Mouse (Mus musculus): ENCODE results near the gene Tmem131. TPM values are rescaled to one million over a fixed set of nuclear protein-coding genes. Genes with fewer than 3 reads are reported as not detected.
"Not testable (repeated sequence)": the region's sequence is repeated elsewhere in the genome, so short reads cannot be mapped to it uniquely, and the experiment has no call there.

Tmem131 gene
- polyA plus RNA-seq, 1 experiment from 2014 or later = 15.6 TPM

GRCm38 (mm10) chr1:36914455-36915199 is 28.8 kb downstream of the Tmem131 start:
- H3K36me3 ChIP-seq = no peaks in the 10 kb centered on the region
- H3K9me3 ChIP-seq = no peaks in the 10 kb centered on the region
- 0 out of 2 replicates have a peak, but pooled peaks cover under 1% of the 10 kb centered on the region for H3K4me1 ChIP-seq (replicated peaks)
- no peak for ATAC-seq (ENCODE audit: insufficient number of reproducible peaks, insufficient read depth, low FRiP score, low TSS enrichment, low read depth)
- H3K9ac ChIP-seq (replicated peaks) = no peak overlapping the region
- H3K4me2 ChIP-seq = no peak overlapping the region
- 36% methylated on average over 7 of the region's 7 CpGs for WGBS
- no peak overlapping the region for H3K27ac ChIP-seq
- no peak overlapping the region for H3K4me3 ChIP-seq (replicated peaks)
- no peaks in the 10 kb centered on the region for H3K27me3 ChIP-seq

DNA sequence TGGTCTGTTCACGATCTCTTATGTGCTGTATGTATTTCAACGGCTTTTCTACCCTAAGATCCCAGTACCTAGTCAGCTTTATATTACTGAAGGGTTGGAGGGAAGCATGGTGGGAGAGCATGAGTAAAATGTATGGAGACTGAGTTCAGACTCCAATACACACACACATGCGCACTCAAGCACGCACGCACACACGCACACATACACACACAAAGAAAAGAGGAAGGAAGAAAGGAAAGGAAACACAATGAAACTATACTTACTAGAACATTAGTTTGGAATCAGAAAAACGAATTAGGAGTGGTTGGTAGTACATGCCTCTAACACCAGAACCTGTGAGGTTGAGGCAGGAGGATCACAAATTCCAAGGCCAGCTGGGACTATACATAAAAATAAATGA is 29.7 kb downstream of the Tmem131 start:
- no peak overlapping the region for H3K4me2 ChIP-seq
- WGBS = 89% methylated on average over 7 of the region's 7 CpGs
- no peak overlapping the region for H3K27ac ChIP-seq
- no peaks in the 10 kb centered on the region for H3K27me3 ChIP-seq
- H3K36me3 ChIP-seq = no peaks in the 10 kb centered on the region
- ATAC-seq (ENCODE audit: insufficient number of reproducible peaks, insufficient read depth, low FRiP score, low TSS enrichment, low read depth) = no peak
- no peaks in the 10 kb centered on the region for H3K4me1 ChIP-seq (replicated peaks)
- no peak overlapping the region for H3K9ac ChIP-seq (replicated peaks)
- no peaks in the 10 kb centered on the region for H3K9me3 ChIP-seq
- no peak overlapping the region for H3K4me3 ChIP-seq (replicated peaks)

DNA sequence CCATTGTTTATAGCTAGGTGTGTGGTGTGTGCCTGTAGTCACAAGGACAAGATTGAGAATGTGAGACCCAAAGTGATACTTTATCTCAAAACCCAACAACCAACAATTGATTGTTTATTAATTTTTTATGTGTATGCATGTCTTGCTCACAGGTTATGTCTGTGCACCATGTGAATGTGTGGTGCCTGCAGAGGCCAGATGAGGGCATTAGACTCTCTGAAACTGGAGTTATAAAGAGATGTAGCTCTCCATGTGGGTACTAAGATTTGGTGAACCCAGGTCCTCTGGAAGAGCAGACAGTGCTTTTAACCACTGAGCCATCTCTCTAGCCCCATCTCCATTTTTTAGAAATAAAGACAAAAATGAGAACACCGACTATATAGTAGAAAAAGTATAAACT is 31.2 kb downstream of the Tmem131 start:
- Histone ChIP-seq H3K4me3 (replicated peaks) (no peak overlapping the region), H3K4me2 (no peak overlapping the region), H3K27me3 (no peaks in the 10 kb centered on the region), H3K27ac (no peak overlapping the region), H3K9ac (replicated peaks) (no peak overlapping the region), H3K9me3 (no peaks in the 10 kb centered on the region), H3K36me3 (no peaks in the 10 kb centered on the region; the same call in 1 of the 2 replicates), H3K4me1 (replicated peaks) (no peaks in the 10 kb centered on the region)
- WGBS = 92% methylated on average over 1 of the region's 1 CpGs
- no peak for ATAC-seq (ENCODE audit: insufficient number of reproducible peaks, insufficient read depth, low FRiP score, low TSS enrichment, low read depth)

GRCm38 (mm10) chr1:36911603-36912002 is 31.9 kb downstream of the Tmem131 start:
- Histone ChIP-seq H3K27me3 (no peaks in the 10 kb centered on the region), H3K9ac (replicated peaks) (no peak overlapping the region), H3K27ac (no peak overlapping the region), H3K4me2 (no peak overlapping the region), H3K36me3 (no peaks in the 10 kb centered on the region; the same call in 1 of the 2 replicates), H3K9me3 (no peaks in the 10 kb centered on the region), H3K4me3 (replicated peaks) (no peak overlapping the region), H3K4me1 (replicated peaks) (no peaks in the 10 kb centered on the region)
- no peak for ATAC-seq (ENCODE audit: insufficient number of reproducible peaks, insufficient read depth, low FRiP score, low TSS enrichment, low read depth)
- WGBS = 93% methylated on average over 3 of the region's 3 CpGs

DNA sequence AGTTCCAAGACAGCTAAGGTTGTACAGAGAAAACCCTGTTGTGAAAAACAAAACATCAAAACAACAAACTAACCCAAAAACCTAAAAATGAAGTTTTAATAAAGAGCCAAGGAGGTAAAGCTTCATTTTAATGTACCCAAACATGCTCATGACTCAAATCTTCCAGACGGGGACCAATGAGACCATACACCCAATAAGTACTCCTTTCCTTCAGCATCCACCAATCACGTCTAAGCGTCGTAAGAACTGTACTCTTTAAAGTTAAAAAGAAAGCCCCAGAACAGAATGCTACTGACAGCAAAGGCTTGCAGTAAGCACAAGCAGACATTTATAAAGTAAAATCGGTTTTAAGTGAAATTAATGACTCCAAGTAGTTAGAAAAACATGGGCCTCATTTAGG is 33.1 kb downstream of the Tmem131 start:
- no peak for ATAC-seq (ENCODE audit: insufficient number of reproducible peaks, insufficient read depth, low FRiP score, low TSS enrichment, low read depth)
- H3K4me3 ChIP-seq (replicated peaks) = no peak overlapping the region
- 88% methylated on average over 5 of the region's 5 CpGs for WGBS
- no peak overlapping the region for H3K4me2 ChIP-seq
- no peaks in the 10 kb centered on the region for H3K27me3 ChIP-seq
- no peak overlapping the region for H3K9ac ChIP-seq (replicated peaks)
- H3K4me1 ChIP-seq (replicated peaks) = no peaks in the 10 kb centered on the region
- H3K36me3 ChIP-seq = no peaks in the 10 kb centered on the region; the same call in 1 of the 2 replicates
- H3K9me3 ChIP-seq = no peaks in the 10 kb centered on the region
- H3K27ac ChIP-seq = no peak overlapping the region

- not testable (repeated sequence) for H3K36me3 ChIP-seq; ATAC-seq (ENCODE audit: insufficient number of reproducible peaks, insufficient read depth, low FRiP score, low TSS enrichment, low read depth); H3K4me3 ChIP-seq (replicated peaks); H3K4me2 ChIP-seq; H3K27me3 ChIP-seq; H3K9ac ChIP-seq (replicated peaks); H3K9me3 ChIP-seq; H3K4me1 ChIP-seq (replicated peaks); H3K27ac ChIP-seq
- 91% methylated on average over 7 of the region's 7 CpGs for WGBS
Measured at GRCm38 (mm10) chr1:36909965-36910364, 33.5 kb downstream of the Tmem131 start.

DNA sequence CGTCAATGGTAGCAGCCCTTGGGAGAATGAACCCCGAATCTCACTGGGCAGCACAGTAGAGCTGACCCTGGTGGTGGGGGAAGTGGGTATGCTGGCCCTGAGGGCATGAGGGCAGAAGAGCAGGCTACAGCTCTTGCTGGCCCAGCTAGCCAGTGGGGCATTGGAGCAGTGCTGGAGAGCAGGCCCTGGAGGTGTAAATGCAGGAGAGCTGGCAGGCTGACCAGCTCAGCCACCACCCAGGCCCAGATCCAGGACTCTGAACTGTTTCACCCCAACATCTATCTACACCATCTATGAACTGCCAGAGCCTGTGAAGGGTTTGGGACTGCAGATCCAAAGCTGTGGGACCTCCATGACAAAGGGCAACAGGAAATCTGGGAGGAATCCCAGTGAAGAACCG is 38.2 kb downstream of the Tmem131 start:
- Histone ChIP-seq H3K36me3 (no peaks in the 10 kb centered on the region; the same call in 1 of the 2 replicates), H3K9ac (replicated peaks) (no peak overlapping the region), H3K27me3 (no peaks in the 10 kb centered on the region), H3K9me3 (no peaks in the 10 kb centered on the region), H3K4me2 (no peak overlapping the region), H3K4me3 (replicated peaks) (no peak overlapping the region), H3K4me1 (replicated peaks) (no peaks in the 10 kb centered on the region), H3K27ac (no peak overlapping the region)
- ATAC-seq (ENCODE audit: insufficient number of reproducible peaks, insufficient read depth, low FRiP score, low TSS enrichment, low read depth) = no peak
- 90% methylated on average over 3 of the region's 3 CpGs for WGBS

GRCm38 (mm10) chr1:36904489-36904888 is 39.0 kb downstream of the Tmem131 start:
- no peaks in the 10 kb centered on the region for H3K27me3 ChIP-seq
- no peaks in the 10 kb centered on the region for H3K9me3 ChIP-seq
- no peak overlapping the region for H3K27ac ChIP-seq
- no peaks in the 10 kb centered on the region for H3K4me1 ChIP-seq (replicated peaks)
- WGBS = 69% methylated on average over 6 of the region's 6 CpGs
- no peak overlapping the region for H3K9ac ChIP-seq (replicated peaks)
- no peak overlapping the region for H3K4me3 ChIP-seq (replicated peaks)
- no peak for ATAC-seq (ENCODE audit: insufficient number of reproducible peaks, insufficient read depth, low FRiP score, low TSS enrichment, low read depth)
- no peaks in the 10 kb centered on the region; the same call in 1 of the 2 replicates for H3K36me3 ChIP-seq
- no peak overlapping the region for H3K4me2 ChIP-seq

- Histone ChIP-seq H3K4me2 (no peak overlapping the region), H3K4me3 (replicated peaks) (no peak overlapping the region), H3K9me3 (no peaks in the 10 kb centered on the region), H3K4me1 (replicated peaks) (no peaks in the 10 kb centered on the region), H3K27me3 (no peaks in the 10 kb centered on the region), H3K9ac (replicated peaks) (no peak overlapping the region), H3K27ac (no peak overlapping the region), H3K36me3 (no peaks in the 10 kb centered on the region; the same call in 1 of the 2 replicates)
- 66% methylated on average over 3 of the region's 3 CpGs for WGBS
- ATAC-seq (ENCODE audit: insufficient number of reproducible peaks, insufficient read depth, low FRiP score, low TSS enrichment, low read depth) = no peak
Measured at GRCm38 (mm10) chr1:36904084-36904451, 39.4 kb downstream of the Tmem131 start.

- Histone ChIP-seq H3K36me3 (no peaks in the 10 kb centered on the region; the same call in 1 of the 2 replicates), H3K9ac (replicated peaks) (no peak overlapping the region), H3K4me3 (replicated peaks) (no peak overlapping the region), H3K4me1 (replicated peaks) (no peaks in the 10 kb centered on the region), H3K4me2 (no peak overlapping the region), H3K9me3 (no peaks in the 10 kb centered on the region), H3K27me3 (no peaks in the 10 kb centered on the region), H3K27ac (no peak overlapping the region)
- ATAC-seq (ENCODE audit: insufficient number of reproducible peaks, insufficient read depth, low FRiP score, low TSS enrichment, low read depth) = no peak
- 93% methylated on average over 15 of the region's 15 CpGs for WGBS
Measured at GRCm38 (mm10) chr1:36903376-36904083, 39.9 kb downstream of the Tmem131 start.

- H3K4me1 ChIP-seq (replicated peaks) = no peaks in the 10 kb centered on the region
- 92% methylated on average over 11 of the region's 11 CpGs for WGBS
- no peak overlapping the region for H3K9ac ChIP-seq (replicated peaks)
- no peak overlapping the region for H3K4me3 ChIP-seq (replicated peaks)
- H3K36me3 ChIP-seq = no peaks in the 10 kb centered on the region; the same call in 1 of the 2 replicates
- H3K4me2 ChIP-seq = no peak overlapping the region
- no peak for ATAC-seq (ENCODE audit: insufficient number of reproducible peaks, insufficient read depth, low FRiP score, low TSS enrichment, low read depth)
- H3K9me3 ChIP-seq = no peaks in the 10 kb centered on the region
- no peak overlapping the region for H3K27ac ChIP-seq
- H3K27me3 ChIP-seq = no peaks in the 10 kb centered on the region
Measured at GRCm38 (mm10) chr1:36902533-36903315, 40.7 kb downstream of the Tmem131 start.
